Mouse (Mus musculus): ENCODE measurements around the gene Hic1. TPM values are rescaled to one million over a fixed set of nuclear protein-coding genes. Genes with fewer than 3 reads are reported as not detected.
"Not testable (repeated sequence)": the region's sequence is repeated elsewhere in the genome, so short reads cannot be mapped to it uniquely, and the experiment has no call there.

Hic1 gene
- polyA plus RNA-seq, 1 experiment from 2014 or later, result 1.3 TPM

DNA sequence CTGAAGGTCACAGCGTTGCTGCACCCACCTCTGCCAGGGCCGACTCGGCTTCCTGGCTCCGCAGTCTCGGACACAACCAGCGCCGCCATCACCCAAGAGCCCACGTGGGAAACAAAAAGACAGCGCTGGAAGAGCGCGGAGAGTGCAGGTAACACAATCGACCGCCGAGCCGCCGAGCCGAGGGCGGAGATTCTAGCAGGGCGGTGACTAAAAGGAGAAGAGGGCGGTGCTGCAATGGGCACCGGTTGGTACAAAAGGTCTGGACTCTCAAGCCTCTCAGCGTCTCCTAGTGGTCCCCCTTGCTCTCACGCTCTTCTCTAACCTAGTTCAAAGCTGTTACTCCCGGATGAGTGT is 21.0 kb upstream of the Hic1 start:
- peak overlapping the region; percentile 62 for H3K27ac ChIP-seq (replicated peaks)

GRCm38 (mm10) chr11:75189713-75190370 is 20.5 kb upstream of the Hic1 start:
- WGBS, result under 1% methylated on average over 22 of the region's 22 CpGs
- H3K4me3 ChIP-seq, result peak overlapping the region; percentile 70

More for the DNA sequence above, 21.0 kb upstream of the Hic1 start:
- under 1% methylated on average over 24 of the region's 24 CpGs for WGBS
- DNase-seq (ENCODE audit: low spot score), result peak; percentile 92
- peaks cover 9% of the 10 kb centered on the region; the same call in 1 of the 2 replicates for H3K36me3 ChIP-seq (replicated peaks)
- peak overlapping the region; percentile 70 for H3K4me3 ChIP-seq
- H3K27me3 ChIP-seq (replicated peaks; ENCODE audit: low read depth, poor library complexity, severe bottlenecking), result peaks cover 49% of the 10 kb centered on the region
- H3K4me1 ChIP-seq, result peaks cover 57% of the 10 kb centered on the region
- no peaks in the 10 kb centered on the region for H3K9me3 ChIP-seq

DNA sequence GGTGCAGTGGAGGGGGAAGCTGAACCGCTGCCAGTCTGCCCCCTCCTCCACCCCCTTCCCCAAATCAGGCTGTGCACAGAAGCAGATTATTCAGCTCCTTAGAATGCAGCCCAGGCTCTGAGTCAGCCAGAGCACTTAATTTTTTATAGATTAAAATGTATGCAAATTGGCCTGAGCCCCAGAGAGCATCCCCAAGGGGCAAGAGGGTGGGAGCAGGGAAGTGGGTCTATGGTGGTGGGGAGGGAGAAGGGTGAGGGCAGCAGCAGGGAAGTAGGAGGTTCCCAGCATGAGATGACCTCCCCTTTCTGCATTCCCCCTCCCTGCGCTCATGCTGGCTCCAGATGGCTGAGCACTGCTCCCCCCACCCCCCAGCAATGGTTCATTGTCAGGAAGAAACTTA is 15.7 kb upstream of the Hic1 start:
- 73% methylated on average over 2 of the region's 2 CpGs for whole genome bisulfite sequencing

More at GRCm38 (mm10) chr11:75189713-75190370, 20.5 kb upstream of the Hic1 start:
- H3K4me1 ChIP-seq, result peaks cover 52% of the 10 kb centered on the region
- peaks cover 14% of the 10 kb centered on the region for H3K36me3 ChIP-seq (replicated peaks)
- DNase-seq (ENCODE audit: low spot score), result no peak
- peaks cover 44% of the 10 kb centered on the region for H3K27me3 ChIP-seq (replicated peaks; ENCODE audit: low read depth, poor library complexity, severe bottlenecking)
- H3K27ac ChIP-seq (replicated peaks), result peak overlapping the region; percentile 62
- no peaks in the 10 kb centered on the region for H3K9me3 ChIP-seq

DNA sequence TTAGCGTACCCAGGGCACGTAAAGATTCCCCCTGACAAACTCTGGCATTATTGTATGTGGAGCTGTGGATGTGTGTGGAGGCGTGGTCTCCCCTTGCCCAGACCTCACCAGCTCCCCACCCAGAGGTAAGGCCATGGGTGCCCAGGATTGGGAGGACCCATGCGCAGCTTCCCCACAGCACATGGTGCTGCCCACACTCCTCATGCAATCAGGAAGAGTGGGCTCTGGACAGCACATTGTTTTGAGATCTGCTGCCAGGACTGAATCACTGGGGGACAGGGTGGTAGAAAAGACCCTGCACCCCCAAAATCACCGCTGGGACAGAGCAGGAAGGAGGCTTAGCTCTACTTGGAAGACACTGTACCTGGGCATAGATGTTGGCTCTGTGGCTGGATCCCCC is 15.3 kb upstream of the Hic1 start:
- peaks cover 65% of the 10 kb centered on the region for H3K36me3 ChIP-seq (replicated peaks)

More for the DNA sequence above, 15.7 kb upstream of the Hic1 start:
- H3K9me3 ChIP-seq, result no peaks in the 10 kb centered on the region
- H3K4me1 ChIP-seq, result peaks cover 14% of the 10 kb centered on the region
- H3K27me3 ChIP-seq (replicated peaks; ENCODE audit: low read depth, poor library complexity, severe bottlenecking), result no peaks in the 10 kb centered on the region
- no peak overlapping the region for H3K4me3 ChIP-seq
- peaks cover 62% of the 10 kb centered on the region for H3K36me3 ChIP-seq (replicated peaks)
- no peak overlapping the region for H3K27ac ChIP-seq (replicated peaks)
- no peak for DNase-seq (ENCODE audit: low spot score)

GRCm38 (mm10) chr11:75183917-75184570 is 14.7 kb upstream of the Hic1 start:
- 77% methylated on average over 2 of the region's 2 CpGs for WGBS
- Histone ChIP-seq H3K4me3 (no peak overlapping the region), H3K9me3 (no peaks in the 10 kb centered on the region), H3K36me3 (replicated peaks) (peaks cover 65% of the 10 kb centered on the region), H3K27me3 (replicated peaks; ENCODE audit: low read depth, poor library complexity, severe bottlenecking) (no peaks in the 10 kb centered on the region), H3K27ac (replicated peaks) (no peak overlapping the region), H3K4me1 (peaks cover 12% of the 10 kb centered on the region)
- no peak for DNase-seq (ENCODE audit: low spot score)

More for the DNA sequence above, 15.3 kb upstream of the Hic1 start:
- Histone ChIP-seq H3K4me1 (peaks cover 12% of the 10 kb centered on the region), H3K27me3 (replicated peaks; ENCODE audit: low read depth, poor library complexity, severe bottlenecking) (no peaks in the 10 kb centered on the region), H3K27ac (replicated peaks) (no peak overlapping the region), H3K4me3 (no peak overlapping the region), H3K9me3 (no peaks in the 10 kb centered on the region)
- 85% methylated on average over 5 of the region's 5 CpGs for WGBS
- DNase-seq (ENCODE audit: low spot score), result no peak

DNA sequence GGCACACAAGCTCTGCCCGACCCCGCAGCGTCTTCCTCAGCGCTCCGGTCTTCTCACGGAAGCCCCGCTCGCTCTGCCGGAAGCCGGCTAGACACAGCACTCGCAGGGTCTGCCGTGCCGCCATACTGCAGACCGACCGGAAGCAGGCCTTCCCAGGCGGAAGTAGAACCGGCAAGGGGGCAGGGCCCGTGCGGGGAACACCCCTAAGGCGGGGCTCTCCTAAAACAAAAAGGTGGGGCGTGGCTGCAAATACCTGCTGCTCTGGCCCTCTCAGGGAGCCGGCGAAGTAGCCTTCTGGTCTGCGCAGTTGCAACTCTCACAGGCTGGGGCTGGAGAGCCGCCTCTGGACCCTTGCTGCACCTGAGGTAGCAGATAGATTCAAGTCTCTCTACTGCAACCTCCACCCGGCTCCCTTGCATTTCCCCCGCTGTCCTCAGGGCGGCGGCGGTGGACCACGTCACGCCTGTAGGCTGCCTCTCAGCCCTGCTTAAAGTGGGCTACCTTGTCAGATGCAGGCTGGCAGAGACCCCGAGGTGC is 9.4 kb upstream of the Hic1 start, which contains the start of gene Ovca2:
Gene Ovca2, minus strand, starts transcription at position 164 of the 537 bp plus-strand sequence.
- peak; percentile 95 for DNase-seq (ENCODE audit: low spot score)
- under 1% methylated on average over 33 of the region's 33 CpGs for WGBS
- Histone ChIP-seq H3K27me3 (replicated peaks; ENCODE audit: low read depth, poor library complexity, severe bottlenecking) (peaks cover 16% of the 10 kb centered on the region; the same call in 1 of the 2 replicates), H3K36me3 (replicated peaks) (peaks cover 63% of the 10 kb centered on the region), H3K4me1 (peaks cover 29% of the 10 kb centered on the region), H3K4me3 (peak within 1 kb of the TSS; percentile 84), H3K9me3 (no peaks in the 10 kb centered on the region), H3K27ac (replicated peaks) (peak within 1 kb of the TSS; percentile 89)

GRCm38 (mm10) chr11:75178011-75178410 is 8.7 kb upstream of the Hic1 start:
- 56% methylated on average over 12 of the region's 12 CpGs for WGBS
- Histone ChIP-seq H3K9me3 (no peaks in the 10 kb centered on the region), H3K4me1 (peaks cover 36% of the 10 kb centered on the region), H3K4me3 (peak overlapping the region; percentile 84), H3K27me3 (replicated peaks; ENCODE audit: low read depth, poor library complexity, severe bottlenecking) (peaks cover 24% of the 10 kb centered on the region), H3K36me3 (replicated peaks) (peaks cover 55% of the 10 kb centered on the region), H3K27ac (replicated peaks) (peak overlapping the region; percentile 89)
- no peak for DNase-seq (ENCODE audit: low spot score)

GRCm38 (mm10) chr11:75174574-75174973 is 5.3 kb upstream of the Hic1 start:
- WGBS, result 78% methylated on average over 6 of the region's 6 CpGs

GRCm38 (mm10) chr11:75173799-75174165 is 4.5 kb upstream of the Hic1 start:
- Histone ChIP-seq H3K27me3 (replicated peaks; ENCODE audit: low read depth, poor library complexity, severe bottlenecking) (peaks cover 66% of the 10 kb centered on the region), H3K4me3 (peak overlapping the region; percentile 73), H3K4me1 (peaks cover 60% of the 10 kb centered on the region), H3K36me3 (replicated peaks) (peaks cover 23% of the 10 kb centered on the region), H3K27ac (replicated peaks) (no peak overlapping the region), H3K9me3 (no peaks in the 10 kb centered on the region)
- WGBS, result 5% methylated on average over 15 of the region's 15 CpGs
- no peak for DNase-seq (ENCODE audit: low spot score)

More at GRCm38 (mm10) chr11:75174574-75174973, 5.3 kb upstream of the Hic1 start:
- not testable (repeated sequence) for H3K9me3 ChIP-seq; H3K4me3 ChIP-seq; DNase-seq (ENCODE audit: low spot score); H3K27ac ChIP-seq (replicated peaks)
- Histone ChIP-seq H3K4me1 (peaks cover 60% of the 10 kb centered on the region), H3K27me3 (replicated peaks; ENCODE audit: low read depth, poor library complexity, severe bottlenecking) (peaks cover 58% of the 10 kb centered on the region), H3K36me3 (replicated peaks) (peaks cover 23% of the 10 kb centered on the region)

DNA sequence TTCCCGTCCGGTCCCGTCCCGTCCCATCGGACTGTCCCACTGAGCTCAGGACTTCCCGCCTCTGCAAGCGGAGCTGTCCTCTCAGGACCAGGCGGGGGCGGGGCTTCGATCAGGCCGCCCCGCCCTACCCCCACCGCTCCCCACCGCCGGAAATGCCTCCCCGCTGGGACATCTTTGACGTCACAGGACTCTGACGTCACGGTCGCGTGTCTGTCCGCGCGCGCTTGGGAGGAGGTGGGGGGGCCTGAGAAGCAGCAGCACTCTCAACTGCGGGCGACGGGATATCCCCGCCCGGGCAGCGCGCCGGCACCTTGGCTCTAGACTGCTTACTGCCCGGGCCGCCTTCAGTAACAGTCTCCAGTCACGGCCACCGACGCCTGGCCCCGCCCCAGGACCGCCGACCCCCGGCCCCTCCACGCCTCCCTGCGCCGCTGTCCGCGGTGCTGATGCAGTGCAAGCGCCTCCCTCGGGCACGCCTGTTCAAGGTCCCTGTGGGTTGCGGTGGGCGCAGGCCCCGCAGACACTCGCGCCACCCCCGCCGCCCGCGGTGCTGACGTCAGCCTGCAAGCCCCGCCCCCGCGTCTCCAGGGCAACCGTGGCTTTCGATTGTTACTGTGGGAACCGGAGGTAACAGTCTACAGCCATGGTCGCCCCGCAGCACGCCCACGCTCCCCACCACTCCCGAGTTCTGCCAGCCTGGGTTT is 3.9 kb upstream of the Hic1 start:
- peak overlapping the region; percentile 75 for H3K27ac ChIP-seq (replicated peaks)
- under 1% methylated on average over 71 of the region's 71 CpGs for WGBS

DNA sequence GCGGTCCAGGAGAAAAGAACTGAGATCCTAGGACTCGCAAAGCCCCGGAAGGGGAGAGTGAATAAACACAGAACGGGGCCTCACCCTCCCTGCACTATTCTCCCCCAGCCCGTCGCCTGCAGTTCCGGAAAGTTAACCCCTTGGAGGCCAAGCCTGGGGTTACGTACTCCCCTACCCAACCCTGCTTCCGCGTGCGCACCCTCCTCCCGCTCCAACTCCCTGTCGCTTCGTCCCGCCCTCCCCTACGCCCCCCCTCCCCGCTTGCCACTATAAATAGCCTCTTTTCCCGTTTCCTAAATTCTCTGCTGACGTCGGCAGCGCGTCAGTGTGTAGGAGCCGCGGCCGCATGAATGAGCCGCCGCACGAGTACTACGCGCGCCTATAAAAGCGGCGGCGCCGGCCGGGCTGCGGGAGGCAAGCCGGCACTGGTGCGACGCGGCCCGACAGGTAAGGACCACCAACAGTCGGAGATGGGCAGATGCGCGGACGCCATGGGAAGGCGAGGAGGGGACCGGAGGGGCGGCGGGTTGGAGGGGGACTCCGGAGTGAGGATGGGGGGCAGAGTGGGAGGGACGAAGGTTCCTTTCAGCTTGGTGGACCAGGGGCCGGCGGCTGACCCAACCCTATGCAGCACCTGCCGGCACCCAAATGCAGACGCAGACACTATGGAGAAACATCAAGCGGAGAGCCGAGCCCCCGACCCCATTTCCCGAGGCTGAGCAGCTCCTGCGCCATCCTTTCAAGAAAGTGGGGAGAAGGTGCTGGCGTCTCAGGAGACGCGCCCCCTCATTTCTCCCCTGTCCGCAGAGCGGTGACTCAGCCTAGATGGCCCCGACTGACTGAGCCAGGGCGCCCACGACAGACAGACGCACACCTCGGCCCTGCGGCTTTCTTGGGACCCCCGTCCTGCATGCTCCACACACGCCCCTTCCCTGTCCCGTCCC is 3.1 kb upstream of the Hic1 start:
- WGBS, result under 1% methylated on average over 75 of the region's 75 CpGs

More for the DNA sequence above, 3.9 kb upstream of the Hic1 start:
- H3K4me1 ChIP-seq, result peaks cover 62% of the 10 kb centered on the region
- H3K36me3 ChIP-seq (replicated peaks), result peaks cover 23% of the 10 kb centered on the region
- peaks cover 71% of the 10 kb centered on the region for H3K27me3 ChIP-seq (replicated peaks; ENCODE audit: low read depth, poor library complexity, severe bottlenecking)
- no peaks in the 10 kb centered on the region for H3K9me3 ChIP-seq
- H3K4me3 ChIP-seq, result peak overlapping the region; percentile 73
- DNase-seq (ENCODE audit: low spot score), result peak; percentile 93

More for the DNA sequence above, 3.1 kb upstream of the Hic1 start:
- peaks cover 15% of the 10 kb centered on the region for H3K36me3 ChIP-seq (replicated peaks)
- H3K9me3 ChIP-seq, result no peaks in the 10 kb centered on the region
- H3K4me3 ChIP-seq, result peak overlapping the region; percentile 73
- H3K27me3 ChIP-seq (replicated peaks; ENCODE audit: low read depth, poor library complexity, severe bottlenecking), result peaks cover 79% of the 10 kb centered on the region
- H3K27ac ChIP-seq (replicated peaks), result peak overlapping the region; percentile 75; the same call in 1 of the 2 replicates
- H3K4me1 ChIP-seq, result peaks cover 62% of the 10 kb centered on the region
- DNase-seq (ENCODE audit: low spot score), result peak; percentile 52

All from embryonic facial prominence, embryonic 10.5 days (tissue).